Mouse (Mus musculus) megakaryocyte, embryonic 14.5 days (primary cell): ENCODE measurements around the gene Shc4. TPM values are rescaled to one million over a fixed set of nuclear protein-coding genes. Genes with fewer than 3 reads are reported as not detected.
A peak's percentile ranks its signal among the peaks of the same experiment; 100 is the strongest.

Experiments used
- H3K27me3 ChIP-seq: replicated peaks from 2 replicates; pipeline ENCODE3; 2012; ENCODE audit warnings: inconsistent platforms
- H3K36me3 ChIP-seq: replicated peaks from 2 replicates; pipeline ENCODE3; 2012; ENCODE audit warnings: low read length, inconsistent platforms, mixed read lengths
- H3K4me1 ChIP-seq: 2 replicates; pipeline ENCODE4 v1.6.1; 2012; ENCODE audit warnings: inconsistent platforms
- H3K4me3 ChIP-seq: replicated peaks from 2 replicates; pipeline ENCODE3; 2012; ENCODE audit warnings: moderate library complexity, mild to moderate bottlenecking, inconsistent platforms
- H3K9me3 ChIP-seq: 2 replicates; pipeline ENCODE4 v1.6.1; 2012; ENCODE audit warnings: inconsistent platforms
- FLI1 ChIP-seq: IDR thresholded peaks from 2 replicates; pipeline ENCODE4 v1.6.1; 2012; ENCODE audit warnings: low read length, inconsistent platforms, mixed read lengths
- GATA1 ChIP-seq: IDR thresholded peaks from 3 replicates; pipeline ENCODE4 v1.6.1; 2012; ENCODE audit warnings: mixed read lengths, low read length, inconsistent platforms, borderline replicate concordance
- polyA plus RNA-seq: library from polyadenylated mRNA; stranded (reverse); fragments of >175 nt; gene quantifications from 2 replicates; pipeline ENCODE4 v1.2.3, GENCODE M21; 2012; ENCODE audit warnings: low replicate concordance; ENCODE audit not compliant: insufficient read depth

Shc4 gene
- polyA plus RNA-seq, 1 experiment: 0.17 TPM

DNA sequence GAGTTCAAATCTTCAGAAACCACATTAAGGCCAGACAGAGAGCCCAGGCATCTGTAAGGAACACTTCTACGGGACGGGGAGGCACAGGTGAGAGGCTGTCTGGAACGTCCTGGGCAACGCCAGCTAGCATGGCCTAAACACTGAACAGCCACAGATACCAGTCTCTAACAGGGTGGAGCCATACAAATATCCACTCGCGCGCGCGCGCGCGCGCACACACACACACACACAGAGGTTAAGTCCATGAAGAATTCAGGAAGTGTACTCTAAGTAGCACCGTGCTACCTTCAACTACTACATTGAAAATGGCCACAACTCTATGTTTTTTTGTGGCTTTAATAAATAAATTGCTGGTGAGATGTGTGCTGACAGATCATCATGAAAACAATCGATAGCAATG is 100.7 kb downstream of the Shc4 start:
- H3K4me1 ChIP-seq: peaks cover 33% of the 10 kb centered on the region
- H3K36me3 ChIP-seq: peaks cover 37% of the 10 kb centered on the region
- TF ChIP-seq FLI1: no peak
- no peak for TF ChIP-seq GATA1
- H3K27me3 ChIP-seq: peaks cover 2% of the 10 kb centered on the region
- no peaks in the 10 kb centered on the region for H3K9me3 ChIP-seq
- H3K4me3 ChIP-seq: peak overlapping the region; percentile 97

DNA sequence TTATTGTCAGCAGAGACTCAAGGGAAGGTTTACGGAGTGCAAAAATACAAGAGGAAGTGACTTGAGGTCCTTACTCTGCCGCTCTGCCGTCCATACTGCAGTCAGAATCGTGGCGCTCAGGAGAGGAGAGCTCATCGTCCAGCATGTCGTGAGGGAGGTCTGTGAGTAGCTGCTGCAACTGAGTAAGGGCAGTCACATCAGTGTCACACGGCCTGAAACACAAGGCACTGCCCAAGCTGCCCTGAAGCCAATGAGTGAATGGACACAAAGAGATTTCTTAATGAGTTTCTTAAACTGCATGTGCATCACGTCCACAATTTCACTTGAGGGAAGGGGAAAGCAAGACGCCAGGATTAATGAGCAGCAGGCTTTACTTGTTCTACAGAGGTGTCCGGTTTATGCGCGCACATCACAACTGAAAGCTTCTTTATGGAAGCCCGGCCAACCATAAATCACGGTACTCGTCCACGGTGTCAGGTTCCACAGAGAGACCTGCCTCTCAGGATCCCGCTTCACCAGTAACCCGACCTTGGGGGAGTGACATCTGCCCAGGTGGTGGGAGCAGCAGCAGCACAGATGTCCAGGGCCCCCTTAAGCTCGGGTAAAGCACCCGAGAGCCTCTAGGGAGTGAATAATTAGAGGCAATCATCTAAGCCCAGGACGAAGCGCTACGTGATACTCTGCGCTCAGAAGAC is 103.6 kb downstream of the Shc4 start:
- H3K27me3 ChIP-seq: no peaks in the 10 kb centered on the region
- no peak overlapping the region for H3K4me3 ChIP-seq
- H3K9me3 ChIP-seq: no peaks in the 10 kb centered on the region
- TF ChIP-seq GATA1: no peak
- no peak for TF ChIP-seq FLI1
- H3K36me3 ChIP-seq: peaks cover 65% of the 10 kb centered on the region
- H3K4me1 ChIP-seq: peaks cover 32% of the 10 kb centered on the region

DNA sequence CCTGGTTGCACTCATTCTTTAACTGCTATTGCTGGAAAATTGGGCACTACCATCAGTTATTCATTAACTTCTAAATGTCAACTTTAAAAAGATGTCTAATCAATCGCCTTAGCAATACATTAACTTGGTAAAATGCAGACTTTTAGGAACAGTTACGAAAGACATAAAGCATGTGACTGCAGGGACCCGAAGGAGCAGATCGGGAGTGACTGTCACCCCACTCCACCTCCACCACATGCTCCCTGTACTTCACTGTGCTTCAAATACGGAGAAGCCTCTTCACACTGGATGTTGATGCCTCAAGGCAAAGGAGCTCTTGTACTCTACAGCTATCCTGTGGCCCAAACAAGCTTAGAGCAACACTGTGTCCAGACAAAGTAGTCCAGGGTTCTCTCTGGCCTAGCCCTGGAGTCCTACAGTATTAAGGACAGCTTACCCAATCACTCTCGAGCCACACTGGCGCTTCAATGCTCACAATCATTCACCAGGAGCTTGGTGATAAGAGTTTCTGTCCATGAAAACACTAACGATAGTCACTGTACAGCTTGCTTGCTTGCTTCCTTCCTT is 108.0 kb downstream of the Shc4 start:
- H3K4me1 ChIP-seq: peaks cover 12% of the 10 kb centered on the region
- H3K4me3 ChIP-seq: no peak overlapping the region
- no peaks in the 10 kb centered on the region for H3K27me3 ChIP-seq
- no peak for TF ChIP-seq GATA1
- no peak for TF ChIP-seq FLI1
- peaks cover 96% of the 10 kb centered on the region for H3K36me3 ChIP-seq
- H3K9me3 ChIP-seq: no peaks in the 10 kb centered on the region

DNA sequence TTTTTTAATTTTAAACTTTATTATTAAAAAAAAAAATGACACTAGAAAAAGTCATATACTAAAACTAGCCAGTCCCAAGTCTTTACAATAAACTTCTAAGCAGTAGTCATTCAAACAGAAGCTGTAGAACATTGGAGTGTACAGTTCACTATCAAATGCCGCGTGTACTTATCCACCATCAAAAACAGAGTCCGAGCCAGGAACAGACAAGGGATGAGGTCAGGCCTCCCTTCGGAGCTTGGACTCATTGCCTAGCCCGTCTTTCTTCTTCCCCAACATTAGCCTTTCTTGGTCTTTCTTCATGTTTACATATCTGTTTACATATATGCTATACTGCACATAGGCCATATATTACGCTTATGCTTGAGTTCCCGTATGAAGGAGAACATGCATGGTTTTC is 108.5 kb downstream of the Shc4 start:
- Histone ChIP-seq H3K9me3 (no peaks in the 10 kb centered on the region), H3K4me1 (peaks cover 12% of the 10 kb centered on the region), H3K27me3 (no peaks in the 10 kb centered on the region), H3K4me3 (no peak overlapping the region), H3K36me3 (peaks cover 94% of the 10 kb centered on the region)
- no peak for TF ChIP-seq FLI1
- no peak for TF ChIP-seq GATA1

DNA sequence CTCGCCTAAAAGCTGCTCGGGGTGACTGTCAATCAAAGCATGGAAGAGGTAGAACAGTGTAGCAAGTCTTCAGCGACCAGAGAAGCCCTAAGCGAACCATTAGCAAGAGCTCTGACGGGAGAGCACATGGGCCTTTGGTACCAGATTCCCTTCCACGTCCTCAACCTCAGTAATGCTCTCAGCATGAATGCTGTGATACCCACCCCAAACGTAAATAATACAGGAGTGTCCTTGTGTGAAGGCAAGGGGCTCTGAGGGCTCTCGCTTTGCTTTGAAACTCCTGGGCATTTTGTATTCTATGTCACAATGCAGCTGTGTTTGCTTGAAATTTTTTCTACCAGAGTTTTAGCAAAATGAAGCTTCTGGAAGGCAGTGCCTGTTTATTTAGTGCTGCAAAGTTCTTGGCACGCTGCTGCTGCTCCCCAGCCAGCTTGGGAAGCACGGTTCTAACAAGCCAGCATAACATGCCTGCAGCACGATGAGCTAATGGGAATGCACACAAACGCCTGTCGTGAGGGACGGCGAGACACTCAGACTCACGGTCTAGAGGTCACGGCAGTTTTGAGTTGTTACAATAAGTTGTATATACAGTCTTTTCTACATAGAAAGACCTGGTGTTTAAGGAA is 117.6 kb downstream of the Shc4 start:
- H3K4me3 ChIP-seq: no peak overlapping the region
- peaks cover 87% of the 10 kb centered on the region for H3K36me3 ChIP-seq
- no peaks in the 10 kb centered on the region for H3K9me3 ChIP-seq
- no peaks in the 10 kb centered on the region for H3K27me3 ChIP-seq
- no peaks in the 10 kb centered on the region for H3K4me1 ChIP-seq
- TF ChIP-seq GATA1: no peak
- TF ChIP-seq FLI1: no peak

DNA sequence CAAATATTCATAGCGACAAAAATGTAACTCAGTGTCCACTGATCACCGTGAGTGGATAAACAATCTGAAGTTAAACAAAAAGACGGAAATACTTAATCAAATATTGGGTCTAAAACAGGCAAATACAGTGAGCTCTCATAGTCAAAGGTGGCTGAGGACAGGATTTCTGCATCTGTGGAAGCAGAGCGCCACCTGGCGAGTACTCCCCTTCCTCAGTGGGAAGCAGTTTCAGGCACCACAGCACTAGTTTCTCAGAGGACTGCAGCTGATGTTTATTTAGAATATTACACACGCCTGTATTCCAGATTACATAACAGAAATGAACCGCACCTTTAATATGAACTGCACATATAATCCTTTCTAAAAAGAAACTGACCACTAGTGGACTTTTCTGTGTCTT is 119.3 kb downstream of the Shc4 start:
- Histone ChIP-seq H3K9me3 (no peaks in the 10 kb centered on the region), H3K27me3 (no peaks in the 10 kb centered on the region), H3K4me3 (no peak overlapping the region), H3K4me1 (no peaks in the 10 kb centered on the region), H3K36me3 (peaks cover 90% of the 10 kb centered on the region)
- no peak for TF ChIP-seq FLI1
- TF ChIP-seq GATA1: no peak

DNA sequence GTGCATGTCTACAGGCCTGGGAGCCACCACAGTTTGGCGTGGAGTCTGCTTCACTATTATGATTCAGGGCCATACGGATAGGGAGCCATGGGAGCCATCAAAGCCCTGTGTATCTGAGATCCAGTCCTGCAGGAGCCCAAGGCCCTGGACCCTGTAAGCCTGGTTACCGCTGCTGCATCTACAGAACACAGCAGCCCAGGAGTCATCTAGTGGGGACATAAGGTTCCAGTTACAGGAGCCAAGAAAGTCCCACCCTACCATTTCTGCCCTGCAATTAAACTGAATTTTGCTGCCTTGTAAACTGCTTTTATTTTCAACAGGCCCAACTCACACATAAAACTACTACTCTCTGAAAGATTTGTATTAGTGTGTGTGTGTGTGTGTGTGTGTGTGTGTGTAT is 121.0 kb downstream of the Shc4 start:
- no peak overlapping the region for H3K4me3 ChIP-seq
- no peaks in the 10 kb centered on the region for H3K27me3 ChIP-seq
- no peaks in the 10 kb centered on the region for H3K4me1 ChIP-seq
- TF ChIP-seq FLI1 (no peak), GATA1 (no peak)
- H3K36me3 ChIP-seq: peaks cover 93% of the 10 kb centered on the region
- no peaks in the 10 kb centered on the region for H3K9me3 ChIP-seq

DNA sequence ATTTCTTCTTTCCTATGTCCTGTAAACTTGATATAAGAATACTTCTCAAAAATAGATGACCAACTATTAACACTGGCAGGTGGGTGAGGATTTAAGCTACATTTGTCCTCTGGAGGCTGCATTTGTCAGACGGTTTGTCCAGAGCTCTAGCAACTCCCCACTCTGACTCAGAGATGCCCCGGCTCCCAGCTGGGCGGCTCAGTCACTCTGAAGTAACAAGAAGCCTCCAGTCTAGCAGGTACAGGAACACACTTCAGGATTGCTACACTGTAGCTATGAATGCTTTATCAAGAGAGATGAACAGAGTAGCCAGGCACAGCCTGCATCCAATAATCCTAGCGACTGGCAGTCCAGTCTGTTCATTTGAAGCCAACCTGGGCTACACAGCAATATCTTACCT is 125.0 kb downstream of the Shc4 start:
- H3K4me3 ChIP-seq: no peak overlapping the region
- 0 out of 2 replicates have a peak, but pooled peaks cover 3% of the 10 kb centered on the region for H3K4me1 ChIP-seq
- no peaks in the 10 kb centered on the region for H3K27me3 ChIP-seq
- H3K9me3 ChIP-seq: no peaks in the 10 kb centered on the region
- TF ChIP-seq GATA1 (no peak), FLI1 (no peak)
- peaks cover 94% of the 10 kb centered on the region for H3K36me3 ChIP-seq

DNA sequence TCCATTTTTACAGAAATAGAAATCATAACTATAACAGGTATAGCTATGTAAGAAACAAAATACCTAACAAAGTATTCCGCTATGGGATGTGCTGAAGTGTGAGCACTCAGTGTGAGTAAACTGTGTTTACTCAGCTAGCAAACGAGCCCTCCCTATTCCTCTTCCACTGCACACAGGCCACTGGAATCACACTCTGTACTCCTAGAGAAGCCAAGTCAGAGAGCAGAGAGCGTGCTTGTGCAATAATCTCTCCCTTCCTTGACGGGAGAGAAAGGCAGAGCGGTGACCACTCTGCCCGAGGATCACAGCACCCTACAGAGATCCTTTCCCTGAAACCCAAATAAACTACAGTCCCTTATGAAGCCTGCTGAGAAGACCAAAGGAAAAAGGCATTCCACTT is 125.7 kb downstream of the Shc4 start:
- Histone ChIP-seq H3K27me3 (no peaks in the 10 kb centered on the region), H3K4me3 (no peak overlapping the region), H3K36me3 (peaks cover 95% of the 10 kb centered on the region), H3K9me3 (no peaks in the 10 kb centered on the region), H3K4me1 (0 out of 2 replicates have a peak, but pooled peaks cover 3% of the 10 kb centered on the region)
- no peak for TF ChIP-seq GATA1
- no peak for TF ChIP-seq FLI1

DNA sequence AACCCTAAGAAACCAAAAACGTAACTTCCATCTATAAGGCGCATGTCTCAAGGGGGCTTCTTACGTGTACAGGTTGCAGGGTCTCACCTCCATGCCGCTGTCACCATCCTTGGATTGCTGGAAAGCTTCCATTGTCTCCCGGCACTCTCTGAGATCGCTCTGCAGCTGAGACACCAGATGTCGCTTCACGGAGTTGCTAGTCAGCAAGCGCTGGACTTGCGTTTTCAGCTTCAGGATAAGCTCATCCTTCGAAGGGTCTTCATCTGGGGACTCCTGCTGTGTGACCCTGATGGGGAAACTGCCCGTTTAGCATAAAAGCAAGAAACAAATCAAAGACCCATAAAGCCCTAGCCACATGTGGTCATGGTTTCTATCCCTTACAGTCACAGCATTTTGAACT is 129.2 kb downstream of the Shc4 start:
- Histone ChIP-seq H3K27me3 (no peaks in the 10 kb centered on the region), H3K4me1 (0 out of 2 replicates have a peak, but pooled peaks cover 3% of the 10 kb centered on the region), H3K4me3 (no peak overlapping the region), H3K36me3 (peaks cover 93% of the 10 kb centered on the region), H3K9me3 (no peaks in the 10 kb centered on the region)
- TF ChIP-seq GATA1 (no peak), FLI1 (no peak)
